Mouse (Mus musculus) brain, embryonic 14.5 days (tissue): ENCODE data around the gene Kif27. TPM values are rescaled to one million over a fixed set of nuclear protein-coding genes. Genes with fewer than 3 reads are reported as not detected.
A peak's percentile ranks its signal among the peaks of the same experiment; 100 is the strongest.
"Not testable (repeated sequence)": the region's sequence is repeated elsewhere in the genome, so short reads cannot be mapped to it uniquely, and the experiment has no call there.

Source experiments
- DNase-seq: peaks from one replicate; pipeline ENCODE4 v3.0.0-alpha.2; 2011; ENCODE audit warnings: low read depth
- CTCF ChIP-seq: fragments of 200-500 bp; IDR thresholded peaks from 2 replicates; pipeline ENCODE4 v1.5.1; 2012; ENCODE audit warnings: inconsistent platforms, mild to moderate bottlenecking, moderate library complexity, borderline replicate concordance; ENCODE audit not compliant: insufficient read depth, insufficient read length; ENCODE audit errors: extremely low read depth
- POLR2A ChIP-seq: fragments of 200-500 bp; IDR thresholded peaks from 2 replicates; pipeline ENCODE4 v1.6.1; 2012; ENCODE audit warnings: mild to moderate bottlenecking, inconsistent platforms, borderline replicate concordance; ENCODE audit not compliant: poor library complexity, insufficient read depth, insufficient read length, severe bottlenecking; ENCODE audit errors: extremely low read depth
- polyA plus RNA-seq: library from polyadenylated mRNA; depleted of rRNA; stranded (reverse); fragments of >200 nt; gene quantifications from 2 replicates; pipeline ENCODE4 v1.2.3, GENCODE M21; 2012; rRNA removed

The Kif27 gene
- 1.3 and 2.5 TPM in 2 replicates for polyA plus RNA-seq

- DNase-seq: peak; percentile 92
- no peak for TF ChIP-seq POLR2A
- TF ChIP-seq CTCF: no peak
Observed at GRCm38 (mm10) chr13:58358629-58359303, at the start of gene Kif27. Gene Kif27, minus strand, starts transcription at chr13:58359122.

GRCm38 (mm10) chr13:58403243-58403642, 44.3 kb upstream of the Kif27 start, which contains the start of gene Hnrnpk:
Gene Hnrnpk, minus strand, starts transcription at chr13:58403343.
- not testable (repeated sequence) for DNase-seq

GRCm38 (mm10) chr13:58402744-58403110, 43.8 kb upstream of the Kif27 start:
- no peak for DNase-seq
- TF ChIP-seq POLR2A: peak; percentile 11; the same call in 1 of the 2 replicates
- TF ChIP-seq CTCF: no peak

GRCm38 (mm10) chr13:58402003-58402743, 43.3 kb upstream of the Kif27 start, which contains the start of gene Rmi1:
Gene Rmi1, plus strand, starts transcription at chr13:58402248.
- TF ChIP-seq CTCF (no peak), POLR2A (peak; percentile 89)
- peak; percentile 99 for DNase-seq

- peak; percentile 89 for DNase-seq
- TF ChIP-seq POLR2A (0 out of 2 replicates have a peak, but pooled peaks have one; percentile 21), CTCF (no peak)
Observed at GRCm38 (mm10) chr13:58401135-58402002, 42.4 kb upstream of the Kif27 start.

- no peak for DNase-seq
Observed at GRCm38 (mm10) chr13:58400576-58400975, 41.7 kb upstream of the Kif27 start.

GRCm38 (mm10) chr13:58397651-58398050, 38.7 kb upstream of the Kif27 start:
- TF ChIP-seq CTCF: no peak
- TF ChIP-seq POLR2A: no peak
- no peak for DNase-seq

More at GRCm38 (mm10) chr13:58400576-58400975, 41.7 kb upstream of the Kif27 start:
- TF ChIP-seq POLR2A: no peak
- TF ChIP-seq CTCF: no peak

GRCm38 (mm10) chr13:58394392-58394791, 35.5 kb upstream of the Kif27 start:
- DNase-seq: not testable (repeated sequence)

GRCm38 (mm10) chr13:58389324-58389951, 30.5 kb upstream of the Kif27 start:
- no peak for DNase-seq
- no peak for TF ChIP-seq POLR2A
- no peak for TF ChIP-seq CTCF

- no peak for TF ChIP-seq POLR2A
- no peak for DNase-seq
Observed at GRCm38 (mm10) chr13:58388379-58388778, 29.5 kb upstream of the Kif27 start.

- TF ChIP-seq POLR2A (no peak), CTCF (peak; percentile 75; the same call in 1 of the 2 replicates)
- peak; percentile 83 for DNase-seq
Observed at GRCm38 (mm10) chr13:58387948-58388347, 29.0 kb upstream of the Kif27 start.

- DNase-seq: no peak
- TF ChIP-seq CTCF (no peak), POLR2A (no peak)
Observed at GRCm38 (mm10) chr13:58385547-58385920, 26.6 kb upstream of the Kif27 start.
